Mouse (Mus musculus) liver, embryonic 14.5 days (tissue): ENCODE measurements around the gene Prn. TPM values are rescaled to one million over a fixed set of nuclear protein-coding genes. Genes with fewer than 3 reads are reported as not detected.

Experiments used
- ATAC-seq: fragments of 200-750 bp; cut with Nextera tagmentation; 2 replicates; pipeline ENCODE4 v1.8.0; 2017; ENCODE audit warnings: moderate number of reproducible peaks, mild to moderate bottlenecking, moderate library complexity; ENCODE audit not compliant: insufficient read depth
- DNase-seq, 3 experiments: peaks; one replicate each; pipeline ENCODE4 v3.0.0-alpha.2; 2012 to 2013; ENCODE audit warnings: low read depth in 3 of 3, low spot score in 3 of 3
- H3K27ac ChIP-seq: fragments of 300-500 bp; sonication (generic); 2 replicates; pipeline ENCODE4 v1.5.1; 2014; ENCODE audit warnings: moderate library complexity, mild to moderate bottlenecking, control low read depth, inconsistent platforms
- H3K27me3 ChIP-seq: fragments of 300-500 bp; sonication (generic); 2 replicates; pipeline ENCODE4 v1.6.1; 2014; ENCODE audit warnings: mild to moderate bottlenecking, low read length, moderate library complexity; ENCODE audit not compliant: control insufficient read depth, insufficient read depth
- H3K36me3 ChIP-seq: fragments of 300-500 bp; sonication (generic); replicated peaks from 2 replicates; pipeline ENCODE4 v1.6.1; 2014; ENCODE audit warnings: low read depth; ENCODE audit not compliant: control insufficient read depth, insufficient read depth
- H3K4me1 ChIP-seq, 2 experiments: fragments of 200-500 bp in 1 of 2; fragments of 300-500 bp in 1 of 2; sonication (generic) in 1 of 2; replicated peaks; 2 replicates each; pipeline ENCODE4 v1.6.1; 2012 to 2014; ENCODE audit warnings: antibody characterized with exemption in 1 of 2, inconsistent platforms in 1 of 2, low read length in 1 of 2; ENCODE audit not compliant: control insufficient read depth in 2 of 2, insufficient read depth in 2 of 2
- H3K4me2 ChIP-seq: fragments of 300-500 bp; sonication (generic); 2 replicates; pipeline ENCODE4 v1.6.1; 2014; ENCODE audit warnings: low read depth, mild to moderate bottlenecking, control low read depth, moderate library complexity
- H3K4me3 ChIP-seq, 2 experiments: fragments of 200-500 bp in 1 of 2; fragments of 300-500 bp in 1 of 2; sonication (generic) in 1 of 2; 2 replicates each; pipeline ENCODE4 v1.5.1; 2012 to 2014; ENCODE audit warnings: low read depth in 2 of 2, low read length in 2 of 2, mild to moderate bottlenecking in 2 of 2, control low read depth in 1 of 2, inconsistent platforms in 1 of 2, moderate library complexity in 1 of 2; ENCODE audit not compliant: insufficient read depth in 1 of 2
- H3K9ac ChIP-seq: fragments of 300-500 bp; sonication (generic); replicated peaks from 2 replicates; pipeline ENCODE4 v1.6.1; 2014; ENCODE audit warnings: mild to moderate bottlenecking, control low read depth, moderate library complexity
- H3K9me3 ChIP-seq: fragments of 300-500 bp; sonication (generic); 2 replicates; pipeline ENCODE4 v1.6.1; 2016; ENCODE audit warnings: low read length, mixed read lengths; ENCODE audit not compliant: control insufficient read depth
- CTCF ChIP-seq: IDR thresholded peaks from 2 replicates; pipeline ENCODE4 v1.5.1; 2016; ENCODE audit warnings: antibody characterized with exemption, low read depth, control low read depth
- EP300 ChIP-seq: IDR thresholded peaks from 2 replicates; pipeline ENCODE4 v1.6.1; 2016; ENCODE audit warnings: antibody characterized with exemption, low read depth
- WGBS: fragments of 180-500 bp; shearing (Covaris S2); extraction: QIAGEN DNeasy Blood & Tissue Kit; methylation state at CpG from one replicate; pipeline ENCODE4 v1.1.7; 2014; ENCODE audit not compliant: insufficient replicate concordance; 5-methylcytosine and 5-hydroxymethylcytosine counted together
- polyA plus RNA-seq, 2 experiments: library from polyadenylated mRNA; depleted of rRNA in 1 of 2; stranded (reverse) in 1 of 2; unstranded in 1 of 2; fragments of >200 nt; fragmentation: Nextera tagmentation in 1 of 2; extraction: Ambion mirVana in 1 of 2; gene quantifications; 2 replicates each; pipeline versions ENCODE4 v1.2.1 to v1.2.3; 2012 to 2014

Gene Prn
- polyA plus RNA-seq, 2 experiments, result not detected

- ATAC-seq, result no peak
- H3K4me2 ChIP-seq, result no peak overlapping the region
- WGBS, result 57% methylated on average over 3 of the region's 3 CpGs
Observed at GRCm38 (mm10) chr2:131976663-131977062, 66.9 kb downstream of the Prn start.

GRCm38 (mm10) chr2:131980866-131981265 is 71.1 kb downstream of the Prn start:
- no peaks in the 10 kb centered on the region for H3K36me3 ChIP-seq
- no peak overlapping the region for H3K4me2 ChIP-seq
- ATAC-seq (no peak), DNase-seq (no peak)
- WGBS, result 12% methylated on average over 9 of the region's 9 CpGs
- no peak for TF ChIP-seq CTCF
- TF ChIP-seq EP300, result no peak
- H3K4me1 ChIP-seq, result no peaks in the 10 kb centered on the region
- no peak overlapping the region for H3K4me3 ChIP-seq
- H3K27ac ChIP-seq, result no peak overlapping the region
- H3K27me3 ChIP-seq, result no peaks in the 10 kb centered on the region
- no peak overlapping the region for H3K9ac ChIP-seq
- H3K9me3 ChIP-seq, result no peaks in the 10 kb centered on the region

More at GRCm38 (mm10) chr2:131976663-131977062, 66.9 kb downstream of the Prn start:
- no peak for DNase-seq
- Histone ChIP-seq H3K36me3 (no peaks in the 10 kb centered on the region), H3K9me3 (no peaks in the 10 kb centered on the region), H3K4me3 (no peak overlapping the region), H3K27ac (no peak overlapping the region), H3K4me1 (no peaks in the 10 kb centered on the region), H3K9ac (no peak overlapping the region), H3K27me3 (no peaks in the 10 kb centered on the region)
- TF ChIP-seq CTCF (no peak), EP300 (no peak)

GRCm38 (mm10) chr2:131982546-131983196 is 72.9 kb downstream of the Prn start:
- peak; percentile 10 to 30 (median 14) for DNase-seq
- H3K9me3 ChIP-seq, result no peaks in the 10 kb centered on the region
- H3K9ac ChIP-seq, result no peak overlapping the region
- WGBS, result 8% methylated on average over 6 of the region's 6 CpGs
- no peaks in the 10 kb centered on the region for H3K4me1 ChIP-seq
- H3K4me2 ChIP-seq, result no peak overlapping the region
- no peaks in the 10 kb centered on the region for H3K27me3 ChIP-seq
- no peaks in the 10 kb centered on the region for H3K36me3 ChIP-seq
- no peak overlapping the region for H3K4me3 ChIP-seq
- no peak for TF ChIP-seq EP300
- TF ChIP-seq CTCF, result peak; percentile 91
- H3K27ac ChIP-seq, result no peak overlapping the region
- no peak for ATAC-seq

GRCm38 (mm10) chr2:131987950-131988349 is 78.2 kb downstream of the Prn start:
- Histone ChIP-seq H3K4me3 (no peak overlapping the region), H3K27ac (no peak overlapping the region), H3K4me1 (no peaks in the 10 kb centered on the region), H3K9me3 (no peaks in the 10 kb centered on the region), H3K36me3 (no peaks in the 10 kb centered on the region), H3K27me3 (no peaks in the 10 kb centered on the region), H3K4me2 (no peak overlapping the region), H3K9ac (no peak overlapping the region)
- no peak for DNase-seq
- ATAC-seq, result no peak
- 38% methylated on average over 3 of the region's 3 CpGs for WGBS
- TF ChIP-seq EP300 (no peak), CTCF (no peak)

- no peak overlapping the region for H3K27ac ChIP-seq
- WGBS, result 43% methylated on average over 2 of the region's 2 CpGs
- H3K36me3 ChIP-seq, result no peaks in the 10 kb centered on the region
- ATAC-seq, result no peak
- no peak overlapping the region for H3K4me2 ChIP-seq
- H3K9me3 ChIP-seq, result no peaks in the 10 kb centered on the region
- no peak overlapping the region for H3K9ac ChIP-seq
- no peaks in the 10 kb centered on the region for H3K4me1 ChIP-seq
- DNase-seq, result no peak
- no peak for TF ChIP-seq EP300
- H3K27me3 ChIP-seq, result no peaks in the 10 kb centered on the region
- H3K4me3 ChIP-seq, result no peak overlapping the region
Observed at GRCm38 (mm10) chr2:131988550-131988949, 78.8 kb downstream of the Prn start.
